Mouse (Mus musculus): Measurements from ENCODE around the gene Mbl2. TPM values are rescaled to one million over a fixed set of nuclear protein-coding genes. Genes with fewer than 3 reads are reported as not detected.
"Not testable (repeated sequence)": the region's sequence is repeated elsewhere in the genome, so short reads cannot be mapped to it uniquely, and the experiment has no call there.

Mbl2 gene
- polyA plus RNA-seq, 1 experiment = 0.59 TPM

GRCm38 (mm10) chr19:30206981-30207380 lies 25.8 kb upstream of the Mbl2 start:
- Histone ChIP-seq H3K36me3 (ENCODE audit: control insufficient read depth, insufficient read depth, low read length) (no peaks in the 10 kb centered on the region), H3K4me3 (ENCODE audit: insufficient read depth, low read depth, low read length) (no peak overlapping the region), H3K27ac (ENCODE audit: insufficient read depth, low read depth, low read length) (no peak overlapping the region), H3K4me1 (ENCODE audit: control insufficient read depth, insufficient read depth, low read length) (no peaks in the 10 kb centered on the region), H3K27me3 (replicated peaks; ENCODE audit: control insufficient read depth, insufficient read depth, low read length) (no peaks in the 10 kb centered on the region)
- TF ChIP-seq POLR2A (IDR thresholded peaks at IDR 0.05; ENCODE audit: low read depth, low read length) (no peak), CTCF (conservative IDR thresholded peaks at IDR 0.05; ENCODE audit: insufficient read depth, insufficient read length, low read depth, low read length) (no peak)
- peak; percentile 9 for DNase-seq
- WGBS = 61% methylated on average over 1 of the region's 1 CpGs

DNA sequence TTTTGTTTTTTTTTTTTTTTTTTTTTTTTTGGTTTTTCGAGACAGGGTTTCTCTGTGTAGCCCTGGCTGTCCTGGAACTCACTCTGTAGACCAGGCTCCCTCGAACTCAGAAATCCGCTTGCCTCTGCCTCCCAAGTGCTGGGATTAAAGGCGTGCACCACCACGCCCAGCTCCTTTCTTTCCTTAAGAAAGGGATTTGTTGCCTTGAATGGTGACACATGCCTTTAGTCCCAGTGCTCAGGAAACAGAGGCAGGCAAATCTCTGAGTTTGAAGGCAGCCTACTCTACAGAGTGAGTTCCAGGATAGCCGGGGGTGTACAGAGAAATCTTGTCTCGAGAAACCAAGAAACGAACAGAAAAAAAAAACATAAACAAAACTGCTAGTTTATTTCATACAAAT lies 23.7 kb upstream of the Mbl2 start:
- DNase-seq; H3K27me3 ChIP-seq (replicated peaks; ENCODE audit: control insufficient read depth, insufficient read depth, low read length); H3K4me1 ChIP-seq (ENCODE audit: control insufficient read depth, insufficient read depth, low read length); H3K36me3 ChIP-seq (ENCODE audit: control insufficient read depth, insufficient read depth, low read length); H3K27ac ChIP-seq (ENCODE audit: insufficient read depth, low read depth, low read length); H3K4me3 ChIP-seq (ENCODE audit: insufficient read depth, low read depth, low read length): not testable (repeated sequence)
- 87% methylated on average over 8 of the region's 8 CpGs for WGBS

- no peaks in the 10 kb centered on the region for H3K4me1 ChIP-seq (ENCODE audit: control insufficient read depth, insufficient read depth, low read length)
- H3K27ac ChIP-seq (ENCODE audit: insufficient read depth, low read depth, low read length) = no peak overlapping the region
- no peaks in the 10 kb centered on the region for H3K27me3 ChIP-seq (replicated peaks; ENCODE audit: control insufficient read depth, insufficient read depth, low read length)
- H3K4me3 ChIP-seq (ENCODE audit: insufficient read depth, low read depth, low read length) = no peak overlapping the region
- TF ChIP-seq POLR2A (IDR thresholded peaks at IDR 0.05; ENCODE audit: low read depth, low read length) (no peak), CTCF (conservative IDR thresholded peaks at IDR 0.05; ENCODE audit: insufficient read depth, insufficient read length, low read depth, low read length) (no peak)
- 32% methylated on average over 2 of the region's 2 CpGs for WGBS
- no peaks in the 10 kb centered on the region for H3K36me3 ChIP-seq (ENCODE audit: control insufficient read depth, insufficient read depth, low read length)
- DNase-seq = no peak
Measured at GRCm38 (mm10) chr19:30214026-30214425, 18.7 kb upstream of the Mbl2 start.

GRCm38 (mm10) chr19:30215736-30216135 lies 17.0 kb upstream of the Mbl2 start:
- not testable (repeated sequence) for H3K36me3 ChIP-seq (ENCODE audit: control insufficient read depth, insufficient read depth, low read length); H3K4me1 ChIP-seq (ENCODE audit: control insufficient read depth, insufficient read depth, low read length); H3K27me3 ChIP-seq (replicated peaks; ENCODE audit: control insufficient read depth, insufficient read depth, low read length); H3K4me3 ChIP-seq (ENCODE audit: insufficient read depth, low read depth, low read length); H3K27ac ChIP-seq (ENCODE audit: insufficient read depth, low read depth, low read length); DNase-seq
- 57% methylated on average over 2 of the region's 2 CpGs for WGBS

GRCm38 (mm10) chr19:30216186-30216585 lies 16.6 kb upstream of the Mbl2 start:
- no peaks in the 10 kb centered on the region for H3K36me3 ChIP-seq (ENCODE audit: control insufficient read depth, insufficient read depth, low read length)
- no peak for DNase-seq
- H3K27ac ChIP-seq (ENCODE audit: insufficient read depth, low read depth, low read length) = no peak overlapping the region
- H3K4me3 ChIP-seq (ENCODE audit: insufficient read depth, low read depth, low read length) = no peak overlapping the region
- no peak for TF ChIP-seq CTCF (conservative IDR thresholded peaks at IDR 0.05; ENCODE audit: insufficient read depth, insufficient read length, low read depth, low read length)
- TF ChIP-seq POLR2A (IDR thresholded peaks at IDR 0.05; ENCODE audit: low read depth, low read length) = no peak
- no peaks in the 10 kb centered on the region for H3K4me1 ChIP-seq (ENCODE audit: control insufficient read depth, insufficient read depth, low read length)
- WGBS = 75% methylated on average over 4 of the region's 4 CpGs
- no peaks in the 10 kb centered on the region for H3K27me3 ChIP-seq (replicated peaks; ENCODE audit: control insufficient read depth, insufficient read depth, low read length)

- WGBS = 15% methylated on average over 7 of the region's 7 CpGs
- Histone ChIP-seq H3K4me3 (ENCODE audit: insufficient read depth, low read depth, low read length) (no peak overlapping the region), H3K36me3 (ENCODE audit: control insufficient read depth, insufficient read depth, low read length) (no peaks in the 10 kb centered on the region), H3K27me3 (replicated peaks; ENCODE audit: control insufficient read depth, insufficient read depth, low read length) (no peaks in the 10 kb centered on the region), H3K4me1 (ENCODE audit: control insufficient read depth, insufficient read depth, low read length) (no peaks in the 10 kb centered on the region), H3K27ac (ENCODE audit: insufficient read depth, low read depth, low read length) (no peak overlapping the region)
- DNase-seq = peak; percentile 56
- TF ChIP-seq CTCF (conservative IDR thresholded peaks at IDR 0.05; ENCODE audit: insufficient read depth, insufficient read length, low read depth, low read length) (peak; percentile 77), POLR2A (IDR thresholded peaks at IDR 0.05; ENCODE audit: low read depth, low read length) (no peak)
Measured at GRCm38 (mm10) chr19:30217335-30217734, 15.4 kb upstream of the Mbl2 start.

- not testable (repeated sequence) for H3K27me3 ChIP-seq (replicated peaks; ENCODE audit: control insufficient read depth, insufficient read depth, low read length); H3K4me3 ChIP-seq (ENCODE audit: insufficient read depth, low read depth, low read length); H3K36me3 ChIP-seq (ENCODE audit: control insufficient read depth, insufficient read depth, low read length); DNase-seq; H3K27ac ChIP-seq (ENCODE audit: insufficient read depth, low read depth, low read length); H3K4me1 ChIP-seq (ENCODE audit: control insufficient read depth, insufficient read depth, low read length)
- 80% methylated on average over 8 of the region's 8 CpGs for WGBS
Measured at GRCm38 (mm10) chr19:30222593-30222992, 10.1 kb upstream of the Mbl2 start.

DNA sequence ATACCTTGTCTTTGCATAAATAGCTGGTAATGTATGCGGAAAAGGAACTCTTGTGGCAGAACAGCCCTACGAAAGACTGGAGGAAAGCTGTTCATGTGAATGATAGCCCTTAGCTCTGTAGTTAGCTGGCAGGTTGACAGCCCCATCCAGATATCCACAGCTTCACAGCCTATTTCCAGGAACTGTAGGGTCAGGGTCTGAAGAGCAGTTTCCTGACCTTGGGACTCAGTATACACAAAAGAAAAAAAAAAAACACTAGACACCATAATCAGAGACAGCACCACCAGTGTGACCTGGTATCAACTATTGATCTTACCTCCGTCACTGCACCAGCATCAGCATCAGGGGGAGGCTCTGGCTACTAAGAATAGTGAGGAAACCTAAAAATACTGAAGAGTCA lies 3.3 kb upstream of the Mbl2 start:
- no peak overlapping the region for H3K27ac ChIP-seq (ENCODE audit: insufficient read depth, low read depth, low read length)
- no peaks in the 10 kb centered on the region for H3K27me3 ChIP-seq (replicated peaks; ENCODE audit: control insufficient read depth, insufficient read depth, low read length)
- 73% methylated on average over 3 of the region's 3 CpGs for WGBS
- no peak for TF ChIP-seq CTCF (conservative IDR thresholded peaks at IDR 0.05; ENCODE audit: insufficient read depth, insufficient read length, low read depth, low read length)
- TF ChIP-seq POLR2A (IDR thresholded peaks at IDR 0.05; ENCODE audit: low read depth, low read length) = no peak
- no peaks in the 10 kb centered on the region for H3K36me3 ChIP-seq (ENCODE audit: control insufficient read depth, insufficient read depth, low read length)
- no peak overlapping the region for H3K4me3 ChIP-seq (ENCODE audit: insufficient read depth, low read depth, low read length)
- DNase-seq = peak; percentile 27
- H3K4me1 ChIP-seq (ENCODE audit: control insufficient read depth, insufficient read depth, low read length) = no peaks in the 10 kb centered on the region; the same call in 1 of the 2 replicates

All from kidney, adult 2 months (tissue).